8 mouse cellular contexts compared by ENCODE assay signal in genomic region chr15:81392997-81393396, GRCm38 (mm10). TPM values are rescaled to one million over a fixed set of nuclear protein-coding genes. Genes with fewer than 3 reads are reported as not detected.
DNase-seq lines count a peak whose midpoint lies in the region; ATAC-seq and TF ChIP-seq lines count a peak whose summit lies in the region.

No protein-coding gene starts in this region.

- intact Hi-C loops in left cerebral cortex, adult 2 months (cut with DNase I), result no loop called here
- intact Hi-C loops in gastrocnemius, postnatal 36 days (cut with DNase I), result no loop called here

- no peak for TF ChIP-seq CTCF in kidney, adult 2 months (conservative IDR thresholded peaks at IDR 0.05; ENCODE audit: insufficient read depth, insufficient read length, low read depth, low read length)
- no peak for TF ChIP-seq CTCF in left cerebral cortex, adult 2 months (IDR thresholded peaks at IDR 0.05)

- no peak overlapping the region for H3K27ac ChIP-seq in kidney, adult 2 months (ENCODE audit: insufficient read depth, low read depth, low read length)
- no peak overlapping the region for H3K27ac ChIP-seq in left cerebral cortex, adult 2 months
- no peak overlapping the region for H3K27ac ChIP-seq in midbrain, embryonic 14.5 days (replicated peaks; ENCODE audit: low read depth, low read length)

- H3K4me1 ChIP-seq in kidney, adult 2 months (ENCODE audit: control insufficient read depth, insufficient read depth, low read length), result peaks cover 9% of the 10 kb centered on the region; the same call in 1 of the 2 replicates
- H3K4me1 ChIP-seq in midbrain, embryonic 14.5 days (ENCODE audit: control insufficient read depth, insufficient read depth, low read length), result peaks cover 10% of the 10 kb centered on the region; the same call in 1 of the 2 replicates

- no peaks in the 10 kb centered on the region for H3K27me3 ChIP-seq in kidney, adult 2 months (replicated peaks; ENCODE audit: control insufficient read depth, insufficient read depth, low read length)
- H3K27me3 ChIP-seq in midbrain, embryonic 14.5 days (ENCODE audit: control insufficient read depth, insufficient read depth, low read length), result no peaks in the 10 kb centered on the region

- no peaks in the 10 kb centered on the region for H3K9me3 ChIP-seq in midbrain, embryonic 14.5 days (ENCODE audit: control insufficient read depth, low read length)

- no peak overlapping the region for H3K9ac ChIP-seq in midbrain, embryonic 14.5 days (replicated peaks; ENCODE audit: low read length)

- no peak for TF ChIP-seq POLR2A in kidney, adult 2 months (IDR thresholded peaks at IDR 0.05; ENCODE audit: low read depth, low read length)

- DNase-seq in kidney, adult 2 months, result peak; percentile 24
- no peak for DNase-seq in kidney, adult 9 months
- DNase-seq in cerebellum, adult 9-11 months, result peak; percentile 31
- DNase-seq in left cerebral cortex, adult 2 months (ENCODE audit: extremely low spot score in 1 of 2, low spot score in 2 of 2), result peak; percentile 17 to 43
- peak; percentile 31 to 39 for DNase-seq in thymus, adult 18-20 months
- DNase-seq in gastrocnemius, postnatal 36 days, result no peak
- no peak for DNase-seq in adrenal gland, adult 18-20 months (ENCODE audit: low spot score in 2 of 2)
- no peak for DNase-seq in midbrain, embryonic 14.5 days

- ATAC-seq in midbrain, embryonic 14.5 days (ENCODE audit: low FRiP score, low TSS enrichment), result no peak

- H3K4me2 ChIP-seq in midbrain, embryonic 14.5 days (ENCODE audit: low read length), result no peak overlapping the region

- H3K4me3 ChIP-seq in kidney, adult 2 months (ENCODE audit: insufficient read depth, low read depth, low read length), result no peak overlapping the region
- no peak overlapping the region for H3K4me3 ChIP-seq in left cerebral cortex, adult 2 months
- H3K4me3 ChIP-seq in midbrain, embryonic 14.5 days (replicated peaks; ENCODE audit: low read depth, low read length), result no peak overlapping the region

- H3K36me3 ChIP-seq in kidney, adult 2 months (ENCODE audit: control insufficient read depth, insufficient read depth, low read length), result peaks cover 4% of the 10 kb centered on the region
- H3K36me3 ChIP-seq in midbrain, embryonic 14.5 days (ENCODE audit: control insufficient read depth, insufficient read depth, low read length), result peaks cover 36% of the 10 kb centered on the region

RNA-seq across cellular contexts. Expression of gene St13, which starts 6.9 kb away (rescaled TPM):
- polyA plus RNA-seq in kidney, adult 2 months (2012; rRNA removed), result 40.7 and 46.3 TPM in 2 replicates
- 100 to 1,000 TPM; 168 to 171 TPM for total RNA-seq in left cerebral cortex, adult 2 months (2021)
- 10 to 100 TPM; 79.6 to 81.0 TPM for total RNA-seq in gastrocnemius, postnatal 36 days (2021)
- 100 to 1,000 TPM; 319 to 323 TPM for total RNA-seq in adrenal gland, adult 18-20 months (2021)
- polyA plus RNA-seq in midbrain, embryonic 14.5 days (2014; fragmentation: Nextera tagmentation; extraction: Ambion mirVana), result 176 and 179 TPM in 2 replicates

RNA-seq across cellular contexts. Expression of gene Xpnpep3, which starts 6.9 kb away (rescaled TPM):
- 9.6 and 10.7 TPM in 2 replicates for polyA plus RNA-seq in kidney, adult 2 months (2012; rRNA removed)
- 10 to 100 TPM; 15.1 to 15.4 TPM for total RNA-seq in left cerebral cortex, adult 2 months (2021)
- total RNA-seq in gastrocnemius, postnatal 36 days (2021), result 1 to 10 TPM; 5.7 to 7.2 TPM
- 10 to 100 TPM; 28.0 to 30.1 TPM for total RNA-seq in adrenal gland, adult 18-20 months (2021)
- 3.9 and 6.6 TPM in 2 replicates for polyA plus RNA-seq in midbrain, embryonic 14.5 days (2014; fragmentation: Nextera tagmentation; extraction: Ambion mirVana)

RNA-seq across cellular contexts. Expression of gene Dnajb7, which starts 15.1 kb away (rescaled TPM):
- polyA plus RNA-seq in kidney, adult 2 months (2012; rRNA removed), result 0.06 TPM in 1 of 2 replicates, not detected in the other
- not detected for total RNA-seq in left cerebral cortex, adult 2 months (2021)
- not detected for total RNA-seq in gastrocnemius, postnatal 36 days (2021)
- total RNA-seq in adrenal gland, adult 18-20 months (2021), result not detected
- polyA plus RNA-seq in midbrain, embryonic 14.5 days (2014; fragmentation: Nextera tagmentation; extraction: Ambion mirVana), result 0.47 and 1.1 TPM in 2 replicates

RNA-seq across cellular contexts. Expression of gene Slc25a17, which starts 32.4 kb away (rescaled TPM):
- 78.3 and 78.6 TPM in 2 replicates for polyA plus RNA-seq in kidney, adult 2 months (2012; rRNA removed)
- total RNA-seq in left cerebral cortex, adult 2 months (2021), result 10 to 100 TPM; 36.3 to 41.5 TPM
- total RNA-seq in gastrocnemius, postnatal 36 days (2021), result 10 to 100 TPM in 1 of 2 experiments, 1 to 10 TPM in 1; 7.3 to 11.0 TPM
- total RNA-seq in adrenal gland, adult 18-20 months (2021), result 100 to 1,000 TPM in 1 of 2 experiments, 10 to 100 TPM in 1; 62.3 to 108 TPM
- 151 and 153 TPM in 2 replicates for polyA plus RNA-seq in midbrain, embryonic 14.5 days (2014; fragmentation: Nextera tagmentation; extraction: Ambion mirVana)

Comparison
In these comparisons a context has a peak if more than half of its experiments do, and no peak if none do; other contexts are left out.
1. DNase-seq: peak in kidney, adult 2 months (single experiment), cerebellum, adult 9-11 months (single experiment), left cerebral cortex, adult 2 months (2 of 2) and thymus, adult 18-20 months (2 of 2); none in kidney, adult 9 months (single experiment), gastrocnemius, postnatal 36 days (0 of 2), adrenal gland, adult 18-20 months (0 of 2) and midbrain, embryonic 14.5 days (single experiment).